11 mouse cellular contexts compared by ENCODE assay signal in genomic region chr14:47756411-47757065, GRCm38 (mm10).
DNase-seq lines count a peak whose midpoint lies in the region; ATAC-seq and TF ChIP-seq lines count a peak whose summit lies in the region.
"Had no signal": no experiment of that assay in that cellular context is flagged by ENCODE, and none has a peak within 500 bp of the region (broad histone marks: within the 10 kb centered on the region; RNA-seq: fewer than 3 reads in every experiment).

No protein-coding gene starts in this region.

- H3K9me3 ChIP-seq in embryonic facial prominence, embryonic 14.5 days (ENCODE audit: control insufficient read depth, low read length), result no peaks in the 10 kb centered on the region
- H3K9me3 ChIP-seq in embryonic facial prominence, embryonic 10.5 days, result no peaks in the 10 kb centered on the region
- H3K9me3 ChIP-seq in lung, postnatal 0 days (ENCODE audit: low read length), result no peaks in the 10 kb centered on the region
- H3K9me3 ChIP-seq: liver, embryonic 15.5 days had no signal

- no peak overlapping the region for H3K27ac ChIP-seq in embryonic facial prominence, embryonic 14.5 days (replicated peaks; ENCODE audit: low read depth, low read length)
- H3K27ac ChIP-seq in embryonic facial prominence, embryonic 10.5 days (replicated peaks), result no peak overlapping the region
- H3K27ac ChIP-seq in lung, postnatal 0 days (ENCODE audit: low read length), result no peak overlapping the region
- peak overlapping the region; percentile 51; the same call in 1 of the 2 replicates for H3K27ac ChIP-seq in embryonic fibroblast, embryonic 13.5 days (ENCODE audit: insufficient read depth, low read length)
- H3K27ac ChIP-seq: liver, embryonic 15.5 days had no signal

- no peak overlapping the region for H3K9ac ChIP-seq in embryonic facial prominence, embryonic 14.5 days (ENCODE audit: low read depth, low read length)
- no peak overlapping the region for H3K9ac ChIP-seq in lung, postnatal 0 days (replicated peaks; ENCODE audit: low read depth)
- H3K9ac ChIP-seq: liver, embryonic 15.5 days had no signal

- 70% methylated on average over 9 of the region's 9 CpGs for WGBS in embryonic facial prominence, embryonic 14.5 days
- WGBS in embryonic facial prominence, embryonic 10.5 days, result 87% methylated on average over 9 of the region's 9 CpGs
- 64% methylated on average over 9 of the region's 9 CpGs for WGBS in lung, postnatal 0 days
- 70% methylated on average over 9 of the region's 9 CpGs for WGBS in lung, adult 2 months

- no peak overlapping the region for H3K4me2 ChIP-seq in embryonic facial prominence, embryonic 14.5 days (ENCODE audit: low read depth, low read length)
- H3K4me2 ChIP-seq in lung, postnatal 0 days (replicated peaks; ENCODE audit: low read depth, low read length), result no peak overlapping the region
- H3K4me2 ChIP-seq: liver, embryonic 15.5 days had no signal

- no peaks in the 10 kb centered on the region for H3K27me3 ChIP-seq in embryonic facial prominence, embryonic 14.5 days (replicated peaks; ENCODE audit: control insufficient read depth, insufficient read depth, low read length)
- no peaks in the 10 kb centered on the region for H3K27me3 ChIP-seq in embryonic facial prominence, embryonic 10.5 days (replicated peaks; ENCODE audit: low read depth, poor library complexity, severe bottlenecking)
- no peaks in the 10 kb centered on the region for H3K27me3 ChIP-seq in lung, postnatal 0 days (replicated peaks; ENCODE audit: insufficient read depth, low read length)
- H3K27me3 ChIP-seq: liver, embryonic 15.5 days had no signal

- no peak; the same call in 1 of the 2 replicates for ATAC-seq in embryonic facial prominence, embryonic 14.5 days (ENCODE audit: low read depth)
- ATAC-seq in lung, postnatal 0 days, result peak; percentile 45

- intact Hi-C loops in heart, postnatal 36 days (cut with DNase I), result loop anchor here (10.0 kb wide), 1 partner anchor 318 kb away; no protein-coding TSS in a partner anchor
- intact Hi-C loops in left cerebral cortex, postnatal 36 days (cut with DNase I), result loop anchor here (10.0 kb wide), 1 partner anchor 1228 kb away; no protein-coding TSS in a partner anchor

- peak; percentile 59 for DNase-seq in embryonic facial prominence, embryonic 14.5 days (ENCODE audit: low spot score)
- no peak for DNase-seq in embryonic facial prominence, embryonic 10.5 days (ENCODE audit: low spot score)
- DNase-seq in lung, postnatal 0 days (ENCODE audit: low spot score), result peak; percentile 48
- DNase-seq in lung, adult 2 months, result no peak
- peak; percentile 32 to 57 for DNase-seq in heart, postnatal 36 days
- no peak for DNase-seq in left cerebral cortex, postnatal 36 days (ENCODE audit: low spot score in 2 of 2)
- DNase-seq in cerebellum, adult 18-20 months, result no peak
- DNase-seq: cerebellum, adult 11 months; left cerebral cortex, postnatal 4 days had no signal

- TF ChIP-seq EP300 in lung, postnatal 0 days (IDR thresholded peaks at IDR 0.05), result no peak

- no peak for TF ChIP-seq POLR2A in lung, adult 2 months (IDR thresholded peaks at IDR 0.05; ENCODE audit: borderline replicate concordance, extremely low read depth, low read depth, low read length)
- TF ChIP-seq POLR2A in embryonic fibroblast, embryonic 13.5 days (IDR thresholded peaks at IDR 0.05; ENCODE audit: low read depth, low read length), result no peak

- TF ChIP-seq CTCF in lung, postnatal 0 days (IDR thresholded peaks at IDR 0.05), result no peak
- TF ChIP-seq CTCF in lung, adult 2 months (IDR thresholded peaks at IDR 0.05; ENCODE audit: insufficient read depth, low read length), result no peak
- TF ChIP-seq CTCF in embryonic fibroblast, embryonic 13.5 days (IDR thresholded peaks at IDR 0.05; ENCODE audit: borderline replicate concordance, insufficient read depth, low read length), result no peak

- H3K4me1 ChIP-seq in embryonic facial prominence, embryonic 14.5 days (ENCODE audit: control insufficient read depth, insufficient read depth, low read length), result peaks cover 9% of the 10 kb centered on the region
- peaks cover 21% of the 10 kb centered on the region for H3K4me1 ChIP-seq in embryonic facial prominence, embryonic 10.5 days
- H3K4me1 ChIP-seq in lung, postnatal 0 days (ENCODE audit: insufficient read depth, low read depth, low read length), result no peaks in the 10 kb centered on the region
- no peaks in the 10 kb centered on the region for H3K4me1 ChIP-seq in lung, adult 2 months (ENCODE audit: control insufficient read depth, insufficient read depth, low read length)
- H3K4me1 ChIP-seq in embryonic fibroblast, embryonic 13.5 days (ENCODE audit: control insufficient read depth, insufficient read depth, low read length), result peaks cover 12% of the 10 kb centered on the region
- H3K4me1 ChIP-seq: liver, embryonic 15.5 days had no signal

- H3K4me3 ChIP-seq in embryonic facial prominence, embryonic 14.5 days (ENCODE audit: low read depth, low read length), result no peak overlapping the region
- H3K4me3 ChIP-seq in embryonic facial prominence, embryonic 10.5 days, result no peak overlapping the region
- no peak overlapping the region for H3K4me3 ChIP-seq in lung, postnatal 0 days (ENCODE audit: low read depth, low read length)
- no peak overlapping the region for H3K4me3 ChIP-seq in lung, adult 2 months (replicated peaks; ENCODE audit: extremely low read depth, low read depth, low read length)
- H3K4me3 ChIP-seq in embryonic fibroblast, embryonic 13.5 days (ENCODE audit: insufficient read depth, low read length), result no peak overlapping the region
- H3K4me3 ChIP-seq: liver, embryonic 15.5 days had no signal

- H3K36me3 ChIP-seq in embryonic facial prominence, embryonic 14.5 days (ENCODE audit: control insufficient read depth, insufficient read depth, low read length), result no peaks in the 10 kb centered on the region
- no peaks in the 10 kb centered on the region for H3K36me3 ChIP-seq in embryonic facial prominence, embryonic 10.5 days (replicated peaks)
- H3K36me3 ChIP-seq in lung, postnatal 0 days (ENCODE audit: insufficient read depth, low read length), result no peaks in the 10 kb centered on the region
- H3K36me3 ChIP-seq: liver, embryonic 15.5 days had no signal

Comparison
In these comparisons a context has a peak if more than half of its experiments do, and no peak if none do; other contexts are left out.
1. DNase-seq: peak in embryonic facial prominence, embryonic 14.5 days (single experiment), lung, postnatal 0 days (single experiment) and heart, postnatal 36 days (2 of 2); none in embryonic facial prominence, embryonic 10.5 days (single experiment), lung, adult 2 months (single experiment), left cerebral cortex, postnatal 36 days (0 of 2) and cerebellum, adult 18-20 months (0 of 2).